Mouse (Mus musculus) MEL (cell line): ENCODE measurements around the gene Map7d1. TPM values are rescaled to one million over a fixed set of nuclear protein-coding genes. Genes with fewer than 3 reads are reported as not detected.

Experiments used
- DNase-seq: peaks from one replicate; pipeline ENCODE4 v3.0.0; 2011; ENCODE audit warnings: low read depth, low spot score
- H3K27ac ChIP-seq: 2 replicates; pipeline ENCODE4 v1.5.1; 2012; ENCODE audit warnings: low read depth, mild to moderate bottlenecking, control low read depth, low read length, moderate library complexity; ENCODE audit not compliant: control insufficient read depth
- H3K27me3 ChIP-seq, 2 experiments: fragments of 150-350 bp in 1 of 2; sonication (generic) in 1 of 2; 2 replicates each; pipeline ENCODE4 v1.6.1; 2012; ENCODE audit warnings: low read length in 2 of 2, mild to moderate bottlenecking in 2 of 2, improper control_type of control experiment in 1 of 2, moderate library complexity in 1 of 2; ENCODE audit not compliant: insufficient read depth in 2 of 2, control insufficient read depth in 1 of 2
- H3K36me3 ChIP-seq, 2 experiments: 2 replicates each; pipeline ENCODE4 v1.6.1; 2012 to 2014; ENCODE audit warnings: low read length in 2 of 2, improper control_type of control experiment in 1 of 2, inconsistent platforms in 1 of 2, mild to moderate bottlenecking in 1 of 2; ENCODE audit not compliant: insufficient read depth in 2 of 2, control insufficient read depth in 1 of 2
- H3K4me1 ChIP-seq, 2 experiments: fragments of 150-350 bp in 1 of 2; sonication (generic) in 1 of 2; 2 replicates each; pipeline ENCODE4 v1.6.1; 2012; ENCODE audit warnings: low read length in 2 of 2, improper control_type of control experiment in 1 of 2, mild to moderate bottlenecking in 1 of 2; ENCODE audit not compliant: insufficient read depth in 2 of 2, control insufficient read depth in 1 of 2
- H3K4me3 ChIP-seq, 2 experiments: fragments of 150-350 bp in 1 of 2; sonication (generic) in 1 of 2; 2 replicates each; pipeline ENCODE4 v1.5.1; 2012; ENCODE audit warnings: low read depth in 2 of 2, low read length in 2 of 2, mild to moderate bottlenecking in 2 of 2, moderate library complexity in 2 of 2, control low read depth in 1 of 2, improper control_type of control experiment in 1 of 2; ENCODE audit not compliant: control insufficient read depth in 1 of 2, insufficient read depth in 1 of 2
- H3K79me2 ChIP-seq: 2 replicates; pipeline ENCODE4 v1.6.1; 2012; ENCODE audit warnings: mild to moderate bottlenecking, low read length, moderate library complexity; ENCODE audit not compliant: control insufficient read depth, poor library complexity, insufficient read depth
- H3K9ac ChIP-seq: 2 replicates; pipeline ENCODE4 v1.6.1; 2012; ENCODE audit warnings: low read depth, mild to moderate bottlenecking, control low read depth, low read length, moderate library complexity; ENCODE audit not compliant: control insufficient read depth, poor library complexity, severe bottlenecking
- H3K9me3 ChIP-seq: fragments of 150-350 bp; sonication (generic); replicated peaks from 2 replicates; pipeline ENCODE4 v1.6.1; 2012; ENCODE audit warnings: mild to moderate bottlenecking, low read length, improper control_type of control experiment, moderate library complexity; ENCODE audit not compliant: insufficient read depth
- BHLHE40 ChIP-seq: IDR thresholded peaks from 2 replicates; pipeline ENCODE4 v1.6.1; 2012; ENCODE audit warnings: low read depth, mild to moderate bottlenecking, inconsistent platforms, low read length, improper control_type of control experiment, borderline replicate concordance
- CHD1 ChIP-seq: IDR thresholded peaks from 2 replicates; pipeline ENCODE4 v1.6.1; 2012; ENCODE audit warnings: low read depth, mild to moderate bottlenecking, inconsistent platforms, low read length, improper control_type of control experiment
- CTCF ChIP-seq, 3 experiments: IDR thresholded peaks in 2 of 3; conservative IDR thresholded peaks in 1 of 3; 2 replicates each; pipeline ENCODE4 v1.5.1; 2011 to 2012; ENCODE audit warnings: low read length in 3 of 3, low read depth in 2 of 3, mild to moderate bottlenecking in 2 of 3, improper control_type of control experiment in 1 of 3, inconsistent platforms in 1 of 3, mixed read lengths in 1 of 3, moderate library complexity in 1 of 3; ENCODE audit not compliant: control insufficient read depth in 1 of 3, insufficient read depth in 1 of 3, poor library complexity in 1 of 3, severe bottlenecking in 1 of 3
- E2F4 ChIP-seq: IDR thresholded peaks from 2 replicates; pipeline ENCODE4 v1.6.1; 2011; ENCODE audit warnings: low read depth, low read length, improper control_type of control experiment, borderline replicate concordance
- ELF1 ChIP-seq: IDR thresholded peaks from 2 replicates; pipeline ENCODE4 v1.6.1; 2014; ENCODE audit warnings: low read depth, mild to moderate bottlenecking, inconsistent platforms, low read length, improper control_type of control experiment, moderate library complexity
- EP300 ChIP-seq, 2 experiments: IDR thresholded peaks; 2 replicates each; pipeline ENCODE4 v1.6.1; 2011; ENCODE audit warnings: improper control_type of control experiment in 2 of 2, low read length in 2 of 2, low read depth in 1 of 2, mild to moderate bottlenecking in 1 of 2
- GABPA ChIP-seq: IDR thresholded peaks from 2 replicates; pipeline ENCODE4 v1.6.1; 2012; ENCODE audit warnings: low read depth, mild to moderate bottlenecking, inconsistent platforms, low read length, improper control_type of control experiment, moderate library complexity
- KAT2A ChIP-seq: conservative IDR thresholded peaks from 2 replicates; pipeline ENCODE4 v1.6.1; 2012; ENCODE audit warnings: low read depth, low read length, improper control_type of control experiment, inconsistent platforms
- MEF2A ChIP-seq: IDR thresholded peaks from 2 replicates; pipeline ENCODE4 v1.6.1; 2014; ENCODE audit warnings: low read depth, mild to moderate bottlenecking, inconsistent platforms, low read length, improper control_type of control experiment; ENCODE audit not compliant: poor library complexity, insufficient replicate concordance, severe bottlenecking; ENCODE audit errors: extremely low read depth
- MXI1 ChIP-seq: IDR thresholded peaks from 2 replicates; pipeline ENCODE4 v1.6.1; 2011; ENCODE audit warnings: mild to moderate bottlenecking, low read depth, low read length, improper control_type of control experiment
- MYB ChIP-seq: IDR thresholded peaks from 2 replicates; pipeline ENCODE4 v1.6.1; 2011; ENCODE audit warnings: mild to moderate bottlenecking, low read depth, low read length, improper control_type of control experiment
- POLR2AphosphoS5 ChIP-seq: IDR thresholded peaks from 2 replicates; pipeline ENCODE4 v1.6.1; 2012; ENCODE audit warnings: low read depth, borderline replicate concordance, mild to moderate bottlenecking, inconsistent platforms, low read length, moderate library complexity, mixed read lengths
- RAD21 ChIP-seq: IDR thresholded peaks from 2 replicates; pipeline ENCODE4 v1.6.1; 2011; ENCODE audit warnings: mild to moderate bottlenecking, low read depth, low read length, improper control_type of control experiment
- RCOR1 ChIP-seq: IDR thresholded peaks from 2 replicates; pipeline ENCODE4 v1.6.1; 2012; ENCODE audit warnings: low read depth, mild to moderate bottlenecking, inconsistent platforms, low read length, improper control_type of control experiment
- TAL1 ChIP-seq: IDR thresholded peaks from 2 replicates; pipeline ENCODE4 v1.6.1; 2012; ENCODE audit warnings: mild to moderate bottlenecking, inconsistent platforms, low read length, moderate library complexity, mixed read lengths
- TCF12 ChIP-seq: IDR thresholded peaks from 2 replicates; pipeline ENCODE4 v1.6.1; 2014; ENCODE audit warnings: low read depth, mild to moderate bottlenecking, inconsistent platforms, low read length, improper control_type of control experiment, moderate library complexity
- USF2 ChIP-seq, 2 experiments: IDR thresholded peaks; 2 replicates each; pipeline ENCODE4 v1.6.1; 2011 to 2012; ENCODE audit warnings: improper control_type of control experiment in 2 of 2, low read length in 2 of 2, borderline replicate concordance in 1 of 2, inconsistent platforms in 1 of 2, low read depth in 1 of 2, mild to moderate bottlenecking in 1 of 2; ENCODE audit not compliant: insufficient read depth in 1 of 2
- ZC3H11A ChIP-seq: IDR thresholded peaks from 2 replicates; pipeline ENCODE4 v1.6.1; 2012; ENCODE audit warnings: low read depth, mild to moderate bottlenecking, inconsistent platforms, low read length, improper control_type of control experiment
- polyA plus RNA-seq, 2 experiments: library from polyadenylated mRNA; stranded (reverse) in 1 of 2; unstranded in 1 of 2; fragments of >175 nt in 1 of 2; fragments of >200 nt in 1 of 2; gene quantifications; 2 replicates each; pipeline versions ENCODE4 v1.2.1 to v1.2.4; 2012; ENCODE audit warnings: low replicate concordance in 2 of 2, low read depth in 1 of 2; ENCODE audit not compliant: insufficient read length in 2 of 2, insufficient read depth in 1 of 2, missing spikeins in 1 of 2
- total RNA-seq: library from RNA; depleted of rRNA; stranded (reverse); fragments of 300-350 nt; gene quantifications from 2 replicates; pipeline ENCODE4 v1.2.3, GENCODE M21; 2012

Map7d1 gene
- total and polyA plus RNA-seq, 3 experiments: 15.4 to 58.2 TPM; not detected in 1

DNA sequence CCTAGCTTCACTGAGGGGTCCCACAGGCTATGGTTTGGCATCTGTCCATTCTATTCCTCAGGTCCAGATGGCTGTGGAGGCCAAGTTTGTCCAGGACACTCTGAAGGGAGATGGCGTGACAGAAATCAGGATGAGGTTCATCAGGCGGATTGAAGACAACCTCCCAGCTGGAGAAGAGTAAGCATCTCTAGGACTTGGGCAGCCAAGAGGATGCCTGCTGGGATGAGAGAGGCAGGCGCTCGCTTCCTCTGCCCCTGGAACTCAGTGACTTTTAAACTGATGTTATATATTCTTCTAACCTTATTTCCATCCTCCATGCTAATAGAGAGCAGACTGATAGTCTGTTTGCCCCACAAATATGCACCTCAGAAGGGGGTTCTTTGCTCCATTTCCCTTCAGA is 18.9 kb upstream of the Map7d1 start:
- no peak overlapping the region for H3K27ac ChIP-seq
- TF ChIP-seq MYB: no peak
- TF ChIP-seq BHLHE40: no peak
- no peak for TF ChIP-seq CTCF (IDR thresholded peaks at IDR 0.05 in 2 of 3, conservative IDR thresholded peaks at IDR 0.05 in 1 of 3; ENCODE audit: control insufficient read depth in 1 of 3, insufficient read depth in 1 of 3, low read depth in 2 of 3, low read length in 3 of 3, poor library complexity in 1 of 3, severe bottlenecking in 1 of 3)
- TF ChIP-seq RAD21: no peak
- TF ChIP-seq MEF2A: no peak
- TF ChIP-seq RCOR1: no peak
- no peak for TF ChIP-seq CHD1
- TF ChIP-seq ELF1: no peak
- H3K4me1 ChIP-seq: no peaks in the 10 kb centered on the region
- no peaks in the 10 kb centered on the region for H3K27me3 ChIP-seq
- no peak for DNase-seq
- H3K36me3 ChIP-seq: no peaks in the 10 kb centered on the region
- no peaks in the 10 kb centered on the region for H3K79me2 ChIP-seq
- H3K9me3 ChIP-seq: no peaks in the 10 kb centered on the region
- no peak overlapping the region for H3K4me3 ChIP-seq
- no peak overlapping the region for H3K9ac ChIP-seq

DNA sequence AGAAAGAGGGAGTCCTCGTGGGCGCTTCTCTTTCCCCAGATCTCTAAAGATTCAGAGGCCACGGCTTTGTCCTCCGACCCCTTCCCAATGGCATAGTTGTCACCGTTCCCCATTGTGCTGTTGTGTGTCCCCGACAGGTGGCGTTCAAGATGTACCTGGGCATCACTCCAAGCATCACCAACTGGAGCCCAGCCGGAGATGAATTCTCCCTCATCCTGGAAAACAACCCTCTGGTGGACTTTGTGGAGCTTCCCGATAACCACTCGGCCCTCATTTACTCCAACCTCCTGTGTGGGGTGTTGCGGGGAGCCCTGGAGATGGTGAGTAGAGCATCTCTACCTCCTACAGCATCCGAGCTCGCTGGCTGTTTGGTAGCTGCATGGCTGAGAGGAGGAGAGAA is 17.6 kb upstream of the Map7d1 start:
- H3K27me3 ChIP-seq: no peaks in the 10 kb centered on the region
- H3K4me3 ChIP-seq: no peak overlapping the region
- no peaks in the 10 kb centered on the region for H3K9me3 ChIP-seq
- H3K9ac ChIP-seq: no peak overlapping the region
- TF ChIP-seq MXI1: no peak
- TF ChIP-seq POLR2AphosphoS5: no peak
- no peak for TF ChIP-seq E2F4
- no peak for TF ChIP-seq ELF1
- TF ChIP-seq KAT2A: no peak
- no peak for TF ChIP-seq GABPA
- no peak for TF ChIP-seq USF2 (IDR thresholded peaks at IDR 0.05; ENCODE audit: borderline replicate concordance in 1 of 2, insufficient read depth in 1 of 2, low read depth in 1 of 2, low read length in 2 of 2)
- TF ChIP-seq TAL1: no peak
- no peak for TF ChIP-seq TCF12
- TF ChIP-seq ZC3H11A: no peak
- no peak for TF ChIP-seq EP300 (IDR thresholded peaks at IDR 0.05; ENCODE audit: low read depth in 1 of 2, low read length in 2 of 2)
- no peak overlapping the region for H3K27ac ChIP-seq
- H3K36me3 ChIP-seq: no peaks in the 10 kb centered on the region
- no peaks in the 10 kb centered on the region for H3K79me2 ChIP-seq
- DNase-seq: no peak
- H3K4me1 ChIP-seq: no peaks in the 10 kb centered on the region
